Mouse (Mus musculus) MN1 (cell line): ENCODE results near the gene Impdh2.

Experiments
- DNase-seq: peaks from one replicate; pipeline ENCODE4 v3.0.0-alpha.2; 2016; ENCODE audit warnings: low spot score

Gene Impdh2

DNA sequence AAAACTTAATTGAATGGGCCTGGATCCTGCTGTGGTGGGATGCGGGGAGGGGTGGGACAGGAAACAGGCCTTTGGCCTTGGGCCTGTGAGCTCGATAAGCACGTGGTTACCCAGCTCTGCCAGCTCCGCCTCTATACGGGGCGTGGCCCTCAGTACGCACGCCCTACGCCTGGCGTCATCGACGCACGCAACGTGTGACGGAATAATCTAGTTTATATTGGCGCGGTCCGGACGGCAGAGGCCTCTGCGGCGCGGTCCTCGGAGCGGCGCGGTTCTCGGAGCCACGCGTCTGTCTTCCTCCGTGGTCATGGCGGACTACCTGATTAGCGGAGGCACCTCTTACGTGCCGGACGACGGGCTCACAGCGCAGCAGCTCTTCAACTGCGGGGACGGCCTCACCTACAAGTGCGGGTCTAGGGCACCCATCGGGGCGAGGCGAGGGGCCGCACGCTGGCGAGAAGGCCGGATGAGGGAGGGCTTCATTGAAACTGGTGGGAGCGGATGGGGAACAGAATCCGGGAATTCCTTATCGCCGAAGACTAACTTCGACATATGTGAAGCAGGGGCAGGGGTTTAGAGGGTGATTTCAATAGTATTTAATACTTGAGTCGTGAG, at the start of gene Impdh2:
TSS of gene Impdh2 (plus strand) at position 60 of the 615 bp plus-strand sequence.
- DNase-seq = peak; percentile 97

DNA sequence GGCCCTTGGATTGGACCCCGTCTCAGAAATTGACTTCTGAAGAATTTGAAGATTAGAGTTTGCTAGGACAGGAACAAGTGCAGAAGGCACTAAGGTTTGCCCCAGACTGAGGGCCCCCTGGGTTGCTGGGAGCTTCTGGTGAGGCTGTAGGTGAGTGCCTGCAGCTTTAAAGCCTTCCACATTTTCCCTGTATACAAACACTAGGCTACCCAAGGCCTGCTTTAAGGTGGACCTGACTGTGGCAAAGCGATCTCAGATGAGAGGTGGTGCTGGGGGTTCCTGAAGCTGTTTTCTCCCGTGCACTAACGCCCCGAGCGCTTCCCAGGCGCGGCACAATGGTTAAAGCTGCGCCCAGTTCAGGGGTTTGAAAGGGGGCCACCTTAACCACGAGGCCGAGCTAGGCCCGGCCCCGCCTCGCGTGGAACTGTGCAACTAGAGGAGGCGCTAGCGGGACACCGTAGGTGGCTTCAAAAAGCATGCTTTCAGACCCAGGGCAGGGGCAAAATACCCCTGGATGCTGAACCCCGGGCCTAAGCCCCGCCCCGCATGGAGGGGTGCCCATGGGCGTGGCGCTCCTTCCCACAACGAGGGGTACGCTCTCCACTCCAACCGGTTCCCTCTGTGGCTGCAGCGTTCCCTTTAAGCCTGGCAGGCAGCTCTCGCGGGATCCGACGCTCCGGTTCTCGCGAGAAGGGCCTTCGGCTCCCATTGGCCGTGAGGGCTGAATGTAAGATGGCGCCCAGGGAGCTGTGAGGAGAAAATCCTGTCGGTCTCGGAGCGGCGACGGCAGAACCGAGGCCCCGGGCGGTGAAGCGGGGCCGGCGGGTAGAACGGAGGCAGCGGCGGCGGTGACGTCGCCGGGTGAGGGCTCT, 43.5 kb upstream of the Impdh2 start, which contains the start of gene Qrich1:
TSS of gene Qrich1 (plus strand) at position 427 of the 872 bp plus-strand sequence.
- DNase-seq = peak; percentile 98

DNA sequence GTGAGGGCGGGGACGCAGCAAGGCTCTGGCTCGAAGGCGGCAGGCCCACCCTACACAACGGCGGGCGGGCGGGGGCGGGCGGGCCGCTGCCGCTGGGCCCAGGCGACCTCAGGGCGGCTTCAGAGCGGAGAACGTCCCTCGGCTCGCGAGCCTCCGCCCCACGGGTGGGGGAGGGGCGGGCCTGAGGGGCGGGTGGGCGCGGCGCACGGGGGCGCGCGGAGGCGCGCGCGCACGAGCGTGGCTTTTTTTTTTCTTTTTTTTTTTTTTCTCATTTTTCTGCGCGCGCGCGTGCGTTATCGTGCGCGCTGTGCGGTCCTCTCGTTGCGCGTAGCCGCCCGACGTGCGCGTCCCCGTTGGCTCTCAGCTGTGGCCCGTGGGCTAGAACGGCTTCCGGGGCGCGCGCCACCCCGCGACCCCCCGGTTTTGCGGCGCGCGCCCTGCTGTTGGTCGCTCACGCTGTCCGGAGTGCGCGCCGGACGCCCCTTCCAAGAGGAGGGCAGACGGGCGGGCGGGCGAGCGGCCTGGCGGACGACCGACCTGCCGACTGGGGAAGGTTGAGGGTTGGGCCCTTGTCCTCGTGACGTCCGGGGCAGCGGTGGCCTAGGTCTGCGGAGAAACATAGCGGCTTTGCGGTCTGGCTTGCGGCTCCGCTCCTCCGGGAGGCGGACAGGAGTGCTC, 42.7 kb upstream of the Impdh2 start:
- DNase-seq = peak; percentile 87

DNA sequence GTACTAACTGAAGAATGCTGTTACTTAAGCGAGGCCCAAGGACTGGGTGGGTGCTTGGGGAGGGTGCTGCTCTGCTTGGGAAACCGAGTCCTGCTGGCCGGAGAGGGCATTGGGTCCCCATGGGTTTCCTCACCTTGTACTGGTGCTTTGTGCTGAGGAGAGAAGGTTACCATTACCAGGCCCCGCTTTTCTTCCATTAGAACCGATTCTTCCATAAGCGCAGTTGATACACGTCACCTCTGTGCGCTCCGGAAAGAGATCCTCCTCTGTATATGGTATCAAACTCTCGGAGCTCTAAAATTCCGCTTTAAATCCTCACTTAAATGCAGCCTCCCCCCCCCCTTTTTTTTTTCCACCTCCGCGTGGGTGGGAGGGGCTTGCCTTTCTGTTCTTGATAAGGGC, 42.2 kb upstream of the Impdh2 start:
- DNase-seq = peak; percentile 70

DNA sequence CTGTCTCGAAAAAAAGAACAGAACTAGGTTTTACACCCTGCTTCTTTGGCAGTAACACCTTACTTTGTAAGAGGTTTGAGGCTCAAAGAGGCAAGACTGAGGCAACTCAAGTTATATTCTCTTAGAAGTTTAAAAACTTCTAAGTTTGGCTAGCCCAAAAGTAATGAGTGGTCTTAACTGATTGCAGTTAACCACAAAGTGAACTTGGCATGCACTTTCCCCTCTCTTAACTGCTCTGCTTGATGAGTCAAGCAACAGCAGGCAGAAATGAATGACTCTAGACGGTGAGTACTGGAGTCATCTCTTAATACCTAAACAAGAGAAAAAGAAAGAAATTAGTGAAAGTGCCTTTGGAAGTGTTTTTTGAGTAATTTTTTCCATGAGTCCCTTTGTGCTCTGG, 38.5 kb upstream of the Impdh2 start:
- DNase-seq = no peak

DNA sequence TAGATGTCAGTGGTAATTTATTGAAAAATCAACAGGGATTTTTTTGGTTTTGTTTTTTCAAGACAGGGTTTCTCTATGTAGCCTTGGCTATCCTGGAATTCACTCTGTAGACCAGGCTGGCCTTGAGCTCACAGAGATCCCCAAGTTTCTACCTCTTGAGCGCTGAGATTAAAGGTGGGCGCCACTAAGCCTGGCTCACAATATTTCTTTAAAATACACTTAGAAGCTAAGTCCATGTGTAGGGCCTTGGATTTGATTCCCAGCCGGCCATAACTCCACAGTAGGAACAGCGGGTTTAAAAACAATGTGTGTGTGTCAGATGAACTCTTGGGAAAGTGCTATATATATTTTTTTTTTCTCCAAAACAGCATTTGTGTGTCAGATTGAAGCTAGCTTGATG, 36.7 kb upstream of the Impdh2 start:
- no peak for DNase-seq

DNA sequence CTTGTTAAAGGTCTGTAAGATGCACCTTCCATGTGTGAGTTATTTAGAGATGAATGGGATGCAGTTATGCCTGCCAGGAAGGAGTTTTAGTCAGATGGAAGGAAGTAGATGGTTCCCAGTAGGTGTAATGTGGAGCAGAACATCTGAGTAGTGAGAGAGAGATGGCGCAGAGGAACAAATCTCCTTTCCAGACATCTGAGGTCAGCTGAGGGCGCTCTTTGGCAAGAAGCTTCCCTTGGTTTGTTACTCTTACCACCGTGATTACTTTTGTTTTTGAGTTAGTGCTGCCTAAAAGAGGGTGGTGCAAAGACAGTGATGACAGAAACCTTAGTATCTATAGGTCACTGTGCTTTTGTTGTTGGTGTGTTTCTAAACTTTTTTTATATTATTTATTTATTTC, 34.7 kb upstream of the Impdh2 start:
- DNase-seq = no peak

DNA sequence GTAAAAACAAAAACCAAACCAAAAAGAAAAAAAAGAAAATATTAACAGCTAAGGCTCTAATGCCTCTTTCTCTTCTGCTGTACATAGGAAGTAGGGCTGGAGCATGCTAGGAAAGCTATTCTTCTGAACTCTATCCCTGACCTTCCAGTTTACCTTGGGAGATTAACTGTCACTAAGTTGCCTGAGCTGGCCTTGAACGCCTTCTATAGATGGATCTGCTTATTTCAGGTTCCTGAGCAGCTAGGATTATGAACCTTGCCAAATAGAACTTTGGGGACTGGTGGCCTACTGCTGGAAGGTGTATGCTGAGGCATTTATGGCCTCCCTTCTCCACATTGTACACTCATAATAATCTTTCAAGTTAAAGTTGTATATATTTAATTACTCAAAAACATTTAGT, 29.1 kb upstream of the Impdh2 start:
- no peak for DNase-seq

DNA sequence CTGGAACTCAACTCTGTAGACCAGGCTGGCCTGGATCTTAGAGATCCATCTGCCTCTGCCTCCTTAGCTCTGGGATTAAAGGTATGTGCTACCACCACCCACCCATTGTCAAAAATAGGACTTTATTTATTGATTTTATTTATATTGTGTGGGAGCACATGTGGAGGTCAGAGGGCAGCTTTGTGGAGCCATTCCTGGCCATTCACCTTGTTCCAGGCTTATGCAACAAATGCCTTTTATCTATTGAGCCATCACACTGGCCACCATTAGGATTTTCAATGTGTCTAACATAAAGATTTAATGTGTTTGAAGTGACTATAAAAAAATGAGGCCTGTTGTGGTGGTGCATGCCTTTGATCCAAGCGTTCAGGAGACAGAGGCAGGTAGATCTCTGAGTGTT, 28.6 kb upstream of the Impdh2 start:
- no peak for DNase-seq

DNA sequence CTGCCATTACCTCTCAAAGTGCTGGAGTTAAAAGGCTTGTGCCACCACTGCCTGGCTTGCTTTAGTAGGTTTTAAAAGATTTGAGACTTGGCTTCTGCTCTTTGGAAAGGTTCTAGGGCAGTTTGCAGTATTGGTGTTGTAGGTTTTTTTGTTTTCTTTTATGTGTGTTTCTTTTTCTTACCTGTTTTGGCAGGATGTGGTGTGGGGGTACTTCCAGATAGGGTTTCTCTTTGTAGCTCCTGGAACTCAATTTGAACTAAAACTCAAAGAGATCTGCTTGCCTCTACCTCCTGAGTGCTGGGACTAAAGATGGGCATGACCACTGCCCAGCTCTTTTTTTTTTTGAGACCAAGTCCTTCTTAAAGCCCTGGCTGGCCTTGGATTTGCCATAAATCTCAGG, 19.2 kb upstream of the Impdh2 start:
- no peak for DNase-seq

DNA sequence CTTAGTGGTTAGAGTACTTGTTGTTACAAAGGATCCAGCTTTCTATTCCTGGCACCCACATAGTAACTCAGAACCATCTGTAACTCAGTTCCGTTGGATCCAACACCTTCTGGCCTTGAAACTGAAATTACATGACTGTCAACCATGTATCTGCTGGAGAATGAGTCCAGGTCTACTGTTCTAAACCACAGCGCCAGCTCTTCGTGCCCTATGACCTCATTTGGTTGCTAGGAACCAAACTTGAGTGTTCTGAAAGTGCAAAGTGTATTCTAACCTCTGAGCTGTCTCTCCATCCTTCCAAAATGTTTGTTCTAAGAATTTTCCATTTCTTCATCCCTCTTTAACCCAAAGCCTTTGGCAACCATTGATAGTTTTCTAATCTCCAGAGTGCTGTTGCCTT, 14.1 kb upstream of the Impdh2 start:
- DNase-seq = no peak

DNA sequence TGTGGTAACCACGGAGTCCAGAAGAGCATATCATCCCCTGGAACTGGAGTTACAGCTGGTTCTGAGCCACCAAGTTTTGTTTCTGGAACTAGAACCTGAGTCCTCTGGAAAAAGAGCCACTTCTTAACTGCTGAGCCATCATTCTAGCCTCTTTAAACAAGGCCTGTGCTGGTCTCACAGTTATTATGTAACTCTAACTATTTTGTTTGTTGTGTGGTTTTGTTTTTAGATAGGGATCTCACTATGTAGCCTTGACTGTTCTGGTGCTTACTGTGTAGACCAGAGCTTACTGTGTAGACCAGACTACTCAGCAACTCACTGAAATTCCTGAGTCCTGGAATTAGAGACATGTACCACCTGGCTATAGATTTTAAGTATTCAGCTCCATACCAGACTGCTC, 13.2 kb upstream of the Impdh2 start:
- DNase-seq = no peak

DNA sequence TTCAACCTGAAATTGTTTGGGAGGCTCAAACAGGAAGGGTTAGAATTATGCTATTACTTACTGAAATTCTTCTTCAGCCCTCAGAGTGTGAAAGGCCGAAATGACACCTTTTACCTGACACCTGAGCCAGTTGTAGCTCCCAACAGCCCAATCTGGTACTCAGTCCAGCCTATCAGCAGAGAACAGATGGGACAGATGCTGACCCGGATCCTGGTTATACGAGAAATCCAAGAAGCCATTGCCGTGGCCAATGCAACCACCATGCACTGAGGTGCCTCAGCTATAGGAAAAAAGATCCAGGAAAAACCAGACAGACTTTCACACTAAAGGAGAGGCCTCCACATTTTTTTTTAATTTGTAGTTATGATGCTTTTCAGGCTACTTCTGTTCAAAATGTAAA, 917 bp upstream of the Impdh2 start:
- no peak for DNase-seq

DNA sequence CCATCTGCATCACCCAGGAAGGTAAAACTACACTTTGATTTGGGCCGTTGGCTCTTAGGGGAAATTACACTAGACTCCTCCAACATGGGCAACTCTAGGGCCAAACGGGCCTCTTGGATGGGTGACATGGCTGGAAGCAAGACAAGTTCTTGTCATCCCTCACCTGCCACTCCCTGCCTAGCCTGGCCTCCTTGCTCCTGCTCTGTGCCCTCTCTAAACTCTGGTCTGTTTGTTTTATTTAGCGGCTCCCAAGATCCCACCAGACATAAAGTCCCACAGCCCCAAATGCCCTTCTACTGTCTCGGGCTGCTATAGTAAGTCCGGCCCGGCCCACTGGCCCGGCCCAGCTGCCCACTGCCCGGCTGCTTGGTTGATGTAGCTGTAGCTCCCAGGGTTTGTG, 3.6 kb downstream of the Impdh2 start:
- DNase-seq = no peak

DNA sequence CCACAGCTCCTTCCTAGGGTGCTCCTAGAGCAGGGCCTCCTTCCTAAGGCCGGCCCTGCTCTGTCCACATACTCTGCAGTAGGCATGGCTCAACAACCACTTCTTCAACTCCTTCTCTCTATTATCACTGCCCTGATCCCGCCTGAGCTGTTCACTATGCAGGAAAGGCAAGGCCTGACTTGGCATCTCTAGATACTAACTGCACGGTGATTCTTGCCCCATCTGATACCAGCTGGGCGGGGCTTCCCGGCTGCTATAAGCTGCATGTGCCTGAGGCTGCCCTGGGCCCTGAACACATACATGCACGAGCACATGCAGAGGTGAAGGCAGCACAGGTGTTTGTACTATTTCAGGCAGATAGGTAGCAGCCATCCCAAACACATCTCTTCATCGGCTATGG, 4.0 kb downstream of the Impdh2 start:
- no peak for DNase-seq

DNA sequence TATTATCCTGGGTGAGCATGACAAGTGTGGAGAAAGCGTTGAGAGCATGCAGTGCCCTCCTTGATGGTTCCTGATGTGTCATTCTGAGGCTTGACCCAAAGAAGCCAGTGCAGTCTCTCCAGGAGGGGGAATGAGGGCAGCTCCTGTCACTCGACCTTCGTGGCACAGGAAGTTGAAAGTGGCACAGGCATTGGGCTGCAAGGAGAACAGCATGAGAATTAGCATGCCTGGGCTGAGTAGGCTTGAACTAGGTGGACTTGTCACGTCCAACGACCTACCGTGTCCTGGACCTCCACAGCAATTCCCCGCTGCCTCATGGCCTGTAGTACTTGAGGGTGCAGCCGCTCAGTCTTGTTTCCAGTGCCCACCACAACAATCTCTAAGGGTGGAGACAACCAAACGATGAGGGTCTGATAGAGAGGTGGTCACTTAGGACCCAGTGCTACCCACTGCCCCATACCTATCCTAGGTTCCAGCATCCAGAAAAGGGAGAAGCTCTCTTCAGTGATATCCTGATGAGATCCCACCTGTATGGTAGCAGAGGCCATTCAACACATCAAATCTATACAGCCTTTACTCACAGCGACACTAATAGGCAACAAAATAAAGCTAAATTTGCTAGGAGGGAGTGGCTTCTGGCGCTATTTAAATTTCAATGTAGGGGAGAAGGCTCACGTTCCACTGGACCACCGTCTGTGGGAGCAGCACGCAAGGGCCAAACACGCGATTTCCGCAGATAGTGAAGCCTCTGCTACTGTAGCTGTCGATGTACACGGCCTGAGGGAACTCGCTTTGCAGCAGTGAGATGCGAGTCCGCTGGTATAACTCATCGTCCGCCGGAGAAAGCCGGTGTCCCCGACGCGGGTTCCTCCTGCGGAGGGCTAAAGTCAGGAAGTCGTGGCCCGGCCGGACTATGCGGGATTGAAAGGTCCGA, 6.1 kb downstream of the Impdh2 start:
- DNase-seq = no peak

DNA sequence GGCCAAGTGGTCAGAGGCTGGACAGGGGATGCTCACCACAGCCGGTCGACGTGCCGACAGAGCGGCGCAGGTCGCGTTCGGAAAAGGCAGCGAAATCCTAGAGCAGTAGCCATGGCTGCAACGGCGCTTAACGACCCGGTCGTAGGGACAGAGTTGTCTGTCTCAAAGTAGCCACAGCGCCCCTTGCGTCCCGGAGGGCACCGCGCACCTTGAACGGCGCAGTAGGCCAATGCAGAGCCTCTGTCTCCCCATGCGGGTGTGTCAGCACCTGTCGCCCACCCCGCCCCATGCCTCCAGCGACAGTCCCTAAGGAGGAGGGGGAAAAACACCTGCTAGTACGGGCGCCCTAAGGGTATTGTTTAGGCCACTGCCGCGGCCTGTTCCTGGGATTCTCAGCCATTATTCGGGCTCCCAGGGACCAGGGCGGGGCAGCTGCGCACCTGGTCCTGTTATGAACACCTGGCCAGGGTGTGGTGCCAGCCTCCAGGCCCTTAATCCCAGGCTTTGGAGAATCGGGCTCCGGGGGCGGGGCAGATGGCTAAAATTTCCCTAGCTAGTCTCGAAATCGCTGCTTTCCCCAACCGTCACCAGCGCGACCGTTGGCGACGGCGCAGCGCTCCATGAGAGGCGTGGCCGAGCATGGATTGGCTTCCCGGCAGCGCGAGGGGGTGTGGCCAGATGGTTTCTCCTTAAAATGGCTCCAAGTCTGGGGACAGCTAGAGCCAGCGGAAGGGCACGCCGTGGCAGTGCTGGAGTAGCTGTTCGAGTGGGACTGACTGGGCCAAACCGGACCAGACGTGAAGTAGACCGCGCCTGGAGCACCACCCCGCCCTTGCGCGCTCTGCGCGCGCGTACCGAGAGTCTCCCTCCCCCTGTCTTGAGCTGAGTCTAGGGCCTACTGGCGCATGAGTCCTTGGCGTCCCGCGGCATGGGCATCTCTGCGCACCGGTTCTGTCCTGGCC, 7.0 kb downstream of the Impdh2 start, which contains the start of gene Ndufaf3:
TSS of gene Ndufaf3 (minus strand) at position 620 of the 962 bp plus-strand sequence.
- DNase-seq = peak; percentile 94

DNA sequence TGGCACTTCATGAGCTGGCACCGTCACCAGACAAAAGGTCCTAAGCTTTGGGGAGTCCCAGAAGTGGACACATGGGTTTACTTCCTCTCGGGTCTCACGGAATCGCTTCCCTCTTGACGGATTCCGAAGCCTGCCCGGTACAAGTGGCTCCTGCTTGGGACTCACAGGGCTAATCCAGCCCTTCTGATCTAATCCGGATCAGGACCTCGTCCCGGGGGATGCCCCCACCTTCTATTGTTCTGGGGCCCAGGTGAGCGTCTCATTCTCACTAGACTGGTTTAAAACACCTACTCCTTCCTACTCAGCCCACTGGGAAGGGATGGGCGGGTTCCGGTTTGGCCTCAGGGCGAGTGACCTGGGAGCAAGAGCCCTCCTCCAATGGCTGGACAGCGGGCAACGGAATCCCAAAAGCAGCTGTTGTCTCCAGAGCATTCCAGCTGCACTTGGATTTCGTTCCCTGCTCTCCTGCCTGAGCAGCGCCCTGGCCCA, 7.9 kb downstream of the Impdh2 start:
- DNase-seq = peak; percentile 43

DNA sequence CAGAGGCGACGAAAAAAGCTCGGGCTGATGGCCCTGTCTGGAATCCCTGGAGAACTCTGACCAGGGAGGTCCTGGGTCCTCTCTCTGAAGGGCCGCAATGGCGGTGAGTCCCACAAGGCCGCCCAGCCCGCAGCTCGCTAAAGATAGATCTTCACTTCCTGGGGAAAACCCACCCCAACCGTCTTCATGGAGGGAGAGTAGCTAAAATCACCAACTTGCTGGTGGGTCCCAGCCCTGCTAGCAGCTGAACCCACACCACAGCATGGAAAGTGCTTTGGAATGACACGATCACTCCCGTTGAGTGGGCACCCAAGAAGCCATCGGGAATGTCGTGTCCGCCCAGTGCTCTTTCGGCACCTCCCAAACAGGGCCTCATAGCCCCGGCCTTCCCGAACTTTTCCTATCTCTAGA, 8.4 kb downstream of the Impdh2 start:
- DNase-seq = no peak
